In the genomic region with DNA sequence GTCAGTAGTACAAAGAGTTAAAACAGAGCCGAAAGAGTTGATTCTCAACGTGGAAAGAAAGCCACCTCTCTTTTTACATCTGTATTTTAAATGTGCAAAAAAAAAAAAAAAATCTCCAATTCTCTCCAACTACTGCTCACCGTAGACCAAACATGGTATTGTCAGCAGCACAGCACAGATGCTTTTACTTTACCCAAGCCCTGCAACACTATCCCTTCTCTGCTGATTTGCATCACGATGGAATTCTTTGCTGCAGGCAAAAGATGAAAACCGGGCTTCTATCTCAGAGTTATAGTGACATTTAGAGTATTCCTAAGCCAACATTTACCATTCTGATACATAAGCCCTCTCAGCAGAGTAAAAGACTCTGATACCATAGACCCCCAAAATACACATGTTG, we compare ENCODE assay signal across 15 mouse cellular contexts.
"Had no signal": no experiment of that assay in that cellular context is flagged by ENCODE, and none has a peak within 500 bp of the region (broad histone marks: within the 10 kb centered on the region; RNA-seq: fewer than 3 reads in every experiment).

No protein-coding gene starts in this region.

- H3K27ac ChIP-seq: neural tube, embryonic 15.5 days; stomach, embryonic 15.5 days; stomach, postnatal 0 days had no signal

- H3K4me3 ChIP-seq: neural tube, embryonic 15.5 days; stomach, embryonic 15.5 days had no signal

- H3K9me3 ChIP-seq: neural tube, embryonic 15.5 days; stomach, embryonic 15.5 days had no signal

- H3K4me2 ChIP-seq: neural tube, embryonic 15.5 days; stomach, embryonic 15.5 days had no signal

- H3K4me1 ChIP-seq: stomach, embryonic 15.5 days had no signal

- H3K27me3 ChIP-seq: neural tube, embryonic 15.5 days; stomach, embryonic 15.5 days had no signal

- H3K9ac ChIP-seq: neural tube, embryonic 15.5 days; stomach, embryonic 15.5 days had no signal

- DNase-seq: retina, postnatal 1 day; right cerebral cortex, adult 18-20 months; right cerebral cortex, postnatal 14 days; right cerebral cortex, postnatal 25 days; right cerebral cortex, postnatal 4 days; spleen, adult 18-20 months; thymus, adult 18-20 months; thymus, adult 2 months; thymus, postnatal 14 days; thymus, postnatal 25 days; thymus, postnatal 36 days; thymus, postnatal 4 days had no signal

- H3K36me3 ChIP-seq: neural tube, embryonic 15.5 days; stomach, embryonic 15.5 days had no signal
